Mouse (Mus musculus): ENCODE data around the gene Nfu1. TPM values are rescaled to one million over a fixed set of nuclear protein-coding genes. Genes with fewer than 3 reads are reported as not detected.

The Nfu1 gene
- polyA plus RNA-seq, 1 experiment = 130 TPM

DNA sequence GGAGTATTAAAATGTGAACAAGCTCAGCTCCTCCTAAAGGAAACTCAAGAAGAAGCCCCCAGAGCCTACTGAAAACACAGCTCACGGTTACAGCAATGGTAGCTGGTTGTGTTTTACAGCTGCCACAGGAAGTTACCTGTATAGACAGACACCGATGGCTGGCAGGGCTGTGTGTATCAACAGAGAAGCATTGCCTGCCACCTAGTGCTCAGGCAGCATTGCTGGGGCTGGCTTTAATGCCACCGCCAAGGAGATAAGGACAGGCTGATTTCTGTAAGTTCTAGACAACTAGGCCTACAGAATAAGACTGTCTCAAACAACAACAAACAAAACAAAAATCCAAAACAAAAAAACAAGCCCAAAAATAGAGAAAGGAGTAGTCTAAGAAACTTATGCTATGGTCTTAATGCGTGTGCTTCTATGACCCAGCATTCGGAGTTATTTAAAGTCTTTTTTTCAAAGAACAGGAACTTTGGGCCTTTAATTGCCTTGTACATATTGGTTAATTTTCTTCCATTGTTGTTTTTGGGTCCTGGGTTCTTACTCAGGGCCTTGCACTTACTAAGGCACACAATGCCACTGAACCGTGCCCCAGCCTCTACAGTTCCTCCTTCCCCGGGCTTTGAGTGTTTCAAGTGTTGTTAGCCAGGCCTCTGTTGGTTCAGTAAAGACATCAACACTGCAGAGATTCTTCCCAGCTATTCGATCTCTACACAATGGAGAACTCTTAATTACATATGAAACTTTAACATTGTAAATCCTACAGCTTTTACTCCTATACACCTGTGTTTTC, 23.5 kb upstream of the Nfu1 start:
- TF ChIP-seq POLR2A (IDR thresholded peaks at IDR 0.05; ENCODE audit: borderline replicate concordance, insufficient read depth, low read length) = no peak
- TF ChIP-seq CTCF (IDR thresholded peaks at IDR 0.05; ENCODE audit: borderline replicate concordance, insufficient read depth, low read depth, low read length) = no peak
- Histone ChIP-seq H3K4me1 (ENCODE audit: control insufficient read depth, insufficient read depth, low read length) (no peaks in the 10 kb centered on the region), H3K27me3 (ENCODE audit: control insufficient read depth, insufficient read depth, low read length) (no peaks in the 10 kb centered on the region), H3K4me3 (replicated peaks; ENCODE audit: insufficient read depth, low read depth, low read length) (no peak overlapping the region), H3K27ac (ENCODE audit: insufficient read depth, low read length) (no peak overlapping the region)
- 85% methylated on average over 8 of the region's 8 CpGs for WGBS
- no peak for DNase-seq

DNA sequence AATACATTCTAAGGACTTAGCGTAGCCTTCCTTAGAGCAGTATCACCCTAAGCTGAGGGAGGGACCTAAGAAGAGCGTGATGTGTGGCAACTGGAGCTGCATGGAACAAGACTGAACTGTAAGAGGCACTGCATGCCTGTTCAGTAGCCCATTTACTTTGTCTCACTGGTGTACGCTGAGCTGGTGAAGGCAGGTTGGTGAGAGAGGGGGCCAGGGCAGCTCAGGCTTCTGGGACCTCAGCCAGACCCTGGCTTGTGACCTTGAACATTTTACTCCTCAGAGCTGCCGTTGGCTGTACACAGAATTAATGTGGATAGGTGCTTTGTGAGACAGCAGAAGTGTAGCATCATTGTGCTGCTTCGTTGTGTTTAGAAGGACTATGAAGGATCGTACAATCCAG, 19.5 kb upstream of the Nfu1 start:
- no peak overlapping the region for H3K4me3 ChIP-seq (replicated peaks; ENCODE audit: insufficient read depth, low read depth, low read length)
- DNase-seq = no peak
- 59% methylated on average over 6 of the region's 6 CpGs for WGBS
- no peak overlapping the region for H3K27ac ChIP-seq (ENCODE audit: insufficient read depth, low read length)
- no peaks in the 10 kb centered on the region for H3K4me1 ChIP-seq (ENCODE audit: control insufficient read depth, insufficient read depth, low read length)
- no peaks in the 10 kb centered on the region for H3K27me3 ChIP-seq (ENCODE audit: control insufficient read depth, insufficient read depth, low read length)
- TF ChIP-seq CTCF (IDR thresholded peaks at IDR 0.05; ENCODE audit: borderline replicate concordance, insufficient read depth, low read depth, low read length) = no peak
- no peak for TF ChIP-seq POLR2A (IDR thresholded peaks at IDR 0.05; ENCODE audit: borderline replicate concordance, insufficient read depth, low read length)

DNA sequence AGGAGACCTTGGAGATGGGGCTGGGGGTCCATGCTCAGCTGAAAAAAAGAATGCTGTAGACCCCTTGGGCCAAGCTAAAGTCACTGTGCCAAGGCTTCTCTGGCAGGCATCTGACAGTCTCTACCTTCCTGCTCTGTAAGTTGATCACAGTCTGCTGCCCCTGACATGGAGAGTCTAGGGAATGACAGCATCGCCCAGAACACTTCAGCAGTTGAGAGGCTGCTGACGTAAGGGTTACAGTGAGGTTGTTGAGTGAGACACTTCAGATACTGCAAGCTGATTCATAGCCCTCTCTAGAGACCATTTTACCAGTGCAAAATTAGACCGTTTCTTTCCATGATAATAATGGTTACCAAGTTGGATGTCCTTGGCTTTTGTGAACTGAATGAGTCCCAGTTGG, 18.0 kb upstream of the Nfu1 start:
- WGBS = 89% methylated on average over 3 of the region's 3 CpGs
- no peak for DNase-seq
- Histone ChIP-seq H3K4me3 (replicated peaks; ENCODE audit: insufficient read depth, low read depth, low read length) (no peak overlapping the region), H3K27me3 (ENCODE audit: control insufficient read depth, insufficient read depth, low read length) (no peaks in the 10 kb centered on the region), H3K27ac (ENCODE audit: insufficient read depth, low read length) (no peak overlapping the region), H3K4me1 (ENCODE audit: control insufficient read depth, insufficient read depth, low read length) (peaks cover 9% of the 10 kb centered on the region)
- TF ChIP-seq POLR2A (IDR thresholded peaks at IDR 0.05; ENCODE audit: borderline replicate concordance, insufficient read depth, low read length) (no peak), CTCF (IDR thresholded peaks at IDR 0.05; ENCODE audit: borderline replicate concordance, insufficient read depth, low read depth, low read length) (no peak)

DNA sequence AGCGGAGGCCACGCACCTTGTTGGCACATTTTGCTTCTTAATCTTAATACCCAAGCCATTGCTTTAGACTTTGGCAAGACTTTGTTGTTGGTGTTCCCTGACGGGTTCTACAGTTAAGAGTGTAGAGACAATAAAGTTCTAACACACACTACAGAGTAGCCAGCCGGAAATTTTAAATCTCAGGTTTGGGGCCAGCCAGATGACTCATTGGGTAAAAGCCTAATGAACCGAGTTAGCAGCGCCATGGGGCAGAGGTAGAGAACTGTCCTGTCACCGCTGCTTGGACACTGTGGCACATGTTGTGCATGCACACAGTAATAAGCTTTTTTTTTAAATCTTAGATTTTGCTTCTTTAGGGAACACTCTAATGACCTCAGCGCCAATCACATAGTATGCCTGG, 16.7 kb upstream of the Nfu1 start:
- no peak overlapping the region for H3K27ac ChIP-seq (ENCODE audit: insufficient read depth, low read length)
- 90% methylated on average over 8 of the region's 8 CpGs for WGBS
- DNase-seq = no peak
- H3K4me3 ChIP-seq (replicated peaks; ENCODE audit: insufficient read depth, low read depth, low read length) = no peak overlapping the region
- TF ChIP-seq CTCF (IDR thresholded peaks at IDR 0.05; ENCODE audit: borderline replicate concordance, insufficient read depth, low read depth, low read length) (no peak), POLR2A (IDR thresholded peaks at IDR 0.05; ENCODE audit: borderline replicate concordance, insufficient read depth, low read length) (no peak)
- H3K27me3 ChIP-seq (ENCODE audit: control insufficient read depth, insufficient read depth, low read length) = no peaks in the 10 kb centered on the region
- H3K4me1 ChIP-seq (ENCODE audit: control insufficient read depth, insufficient read depth, low read length) = peaks cover 14% of the 10 kb centered on the region

DNA sequence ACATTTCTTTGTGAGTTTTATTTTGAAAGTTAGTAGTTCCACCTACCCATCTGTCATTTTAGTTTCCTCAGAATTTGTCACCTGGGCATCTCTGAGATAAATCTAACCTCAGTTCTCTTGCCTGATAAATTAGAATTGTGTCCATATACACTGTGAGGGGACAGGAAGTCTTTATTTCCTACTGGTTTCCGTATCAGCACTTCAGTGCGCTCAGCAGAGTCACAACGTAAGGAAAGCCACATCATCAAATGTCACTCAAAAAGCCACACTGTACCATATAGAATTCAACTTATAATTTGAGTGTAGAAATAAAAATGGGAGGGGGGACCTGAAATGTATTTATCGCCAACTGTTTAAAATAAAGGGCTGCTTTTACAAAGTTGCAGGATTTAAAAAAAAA, 14.8 kb upstream of the Nfu1 start:
- H3K4me1 ChIP-seq (ENCODE audit: control insufficient read depth, insufficient read depth, low read length) = peaks cover 16% of the 10 kb centered on the region
- TF ChIP-seq POLR2A (IDR thresholded peaks at IDR 0.05; ENCODE audit: borderline replicate concordance, insufficient read depth, low read length) = no peak
- no peak for TF ChIP-seq CTCF (IDR thresholded peaks at IDR 0.05; ENCODE audit: borderline replicate concordance, insufficient read depth, low read depth, low read length)
- no peaks in the 10 kb centered on the region for H3K27me3 ChIP-seq (ENCODE audit: control insufficient read depth, insufficient read depth, low read length)
- no peak overlapping the region for H3K4me3 ChIP-seq (replicated peaks; ENCODE audit: insufficient read depth, low read depth, low read length)
- no peak for DNase-seq
- 98% methylated on average over 4 of the region's 4 CpGs for WGBS
- no peak overlapping the region for H3K27ac ChIP-seq (ENCODE audit: insufficient read depth, low read length)

DNA sequence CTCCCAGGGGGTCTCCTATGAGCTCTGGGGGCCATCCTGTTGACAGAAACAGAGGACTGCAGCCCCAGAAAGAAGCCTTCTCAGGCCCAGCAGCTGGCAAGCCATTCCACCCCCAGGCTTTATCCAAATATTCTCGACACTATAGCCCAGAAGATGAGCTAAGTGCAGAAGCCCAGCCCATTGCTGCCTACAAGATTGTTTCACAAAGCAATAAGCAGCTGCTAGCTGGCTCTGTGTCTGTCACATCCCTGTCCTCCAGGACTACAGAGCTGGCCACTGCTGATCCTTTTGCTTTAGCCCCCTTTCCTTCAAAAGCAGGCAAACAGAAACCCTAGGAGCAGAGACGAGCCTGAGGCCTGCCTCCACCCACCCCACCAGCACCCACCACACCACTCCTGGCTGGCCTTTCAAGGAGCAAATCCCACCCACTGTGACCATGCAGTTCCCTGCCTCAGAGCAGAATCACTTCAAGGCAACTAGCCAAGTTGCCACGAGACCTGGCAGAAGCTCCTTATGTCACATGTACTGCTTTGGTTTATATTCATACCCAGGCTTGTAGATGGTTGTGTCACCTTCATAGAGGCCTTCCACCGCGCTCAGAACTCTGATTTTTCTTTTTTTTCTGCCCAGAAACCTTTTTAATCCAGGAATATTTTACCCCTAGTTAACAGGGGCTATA, 12.3 kb upstream of the Nfu1 start:
- WGBS = 20% methylated on average over 5 of the region's 5 CpGs
- Histone ChIP-seq H3K4me1 (ENCODE audit: control insufficient read depth, insufficient read depth, low read length) (peaks cover 16% of the 10 kb centered on the region), H3K27me3 (ENCODE audit: control insufficient read depth, insufficient read depth, low read length) (no peaks in the 10 kb centered on the region), H3K4me3 (replicated peaks; ENCODE audit: insufficient read depth, low read depth, low read length) (no peak overlapping the region), H3K27ac (ENCODE audit: insufficient read depth, low read length) (no peak overlapping the region)
- TF ChIP-seq POLR2A (IDR thresholded peaks at IDR 0.05; ENCODE audit: borderline replicate concordance, insufficient read depth, low read length) (no peak), CTCF (IDR thresholded peaks at IDR 0.05; ENCODE audit: borderline replicate concordance, insufficient read depth, low read depth, low read length) (no peak)
- peak; percentile 69 to 76 for DNase-seq

DNA sequence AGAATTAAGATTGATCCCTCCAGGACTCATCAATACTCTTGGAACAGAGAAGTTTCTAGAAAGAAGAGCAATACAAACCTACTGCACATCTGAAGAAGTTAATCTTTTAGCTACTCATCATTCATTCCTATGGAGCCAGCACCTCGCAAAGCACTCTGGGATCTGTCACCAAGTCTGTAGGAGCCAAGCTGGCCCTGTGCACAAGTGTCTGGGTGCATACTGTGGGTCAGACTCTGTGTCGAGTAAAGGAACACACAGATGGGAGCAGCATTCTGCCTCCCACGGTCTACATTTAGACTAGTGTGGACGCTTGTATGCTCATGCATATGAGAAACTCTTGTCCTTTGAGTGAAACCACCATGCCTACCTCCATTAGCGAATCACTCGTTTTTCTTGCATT, 11.7 kb upstream of the Nfu1 start:
- TF ChIP-seq CTCF (IDR thresholded peaks at IDR 0.05; ENCODE audit: borderline replicate concordance, insufficient read depth, low read depth, low read length) (no peak), POLR2A (IDR thresholded peaks at IDR 0.05; ENCODE audit: borderline replicate concordance, insufficient read depth, low read length) (no peak)
- Histone ChIP-seq H3K4me1 (ENCODE audit: control insufficient read depth, insufficient read depth, low read length) (peaks cover 17% of the 10 kb centered on the region), H3K4me3 (replicated peaks; ENCODE audit: insufficient read depth, low read depth, low read length) (no peak overlapping the region), H3K27me3 (ENCODE audit: control insufficient read depth, insufficient read depth, low read length) (no peaks in the 10 kb centered on the region), H3K27ac (ENCODE audit: insufficient read depth, low read length) (no peak overlapping the region)
- 78% methylated on average over 6 of the region's 6 CpGs for WGBS
- no peak for DNase-seq

DNA sequence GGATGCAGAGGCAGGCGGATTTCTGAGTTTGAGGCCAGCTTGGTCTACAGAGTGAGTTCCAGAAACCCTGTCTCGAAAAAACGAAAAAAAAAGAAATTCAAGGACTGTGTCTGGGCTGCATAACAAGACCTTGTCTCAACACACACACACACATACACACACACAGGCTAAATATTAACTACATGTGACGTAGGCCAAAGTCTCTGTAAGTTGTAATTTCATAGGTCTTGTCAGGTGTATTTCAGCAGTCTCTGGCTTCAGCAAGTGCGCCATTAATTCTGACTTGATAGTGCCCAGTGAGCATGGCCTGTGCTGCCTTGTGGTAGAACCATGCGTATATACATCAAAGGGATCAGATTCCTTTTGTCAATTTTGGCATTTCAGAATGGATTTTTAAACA, 7.0 kb upstream of the Nfu1 start:
- TF ChIP-seq CTCF (IDR thresholded peaks at IDR 0.05; ENCODE audit: borderline replicate concordance, insufficient read depth, low read depth, low read length) = no peak
- TF ChIP-seq POLR2A (IDR thresholded peaks at IDR 0.05; ENCODE audit: borderline replicate concordance, insufficient read depth, low read length) = no peak
- no peak overlapping the region for H3K4me3 ChIP-seq (replicated peaks; ENCODE audit: insufficient read depth, low read depth, low read length)
- no peak overlapping the region for H3K27ac ChIP-seq (ENCODE audit: insufficient read depth, low read length)
- no peaks in the 10 kb centered on the region for H3K27me3 ChIP-seq (ENCODE audit: control insufficient read depth, insufficient read depth, low read length)
- DNase-seq = no peak
- WGBS = 95% methylated on average over 6 of the region's 6 CpGs
- H3K4me1 ChIP-seq (ENCODE audit: control insufficient read depth, insufficient read depth, low read length) = peaks cover 8% of the 10 kb centered on the region; the same call in 1 of the 2 replicates
